Mouse (Mus musculus) regulatory T cell (primary cell): ENCODE results near the gene Hoxd13.

ENCODE experiments used
- in situ Hi-C: fragments of 300-600 bp; cut with MboI, MseI; formaldehyde crosslinking; loops from one replicate; pipeline ENCODE4 v1.15.1; 2025; ENCODE audit warnings: high pct_unique_total_duplicates

Hoxd13 gene

GRCm38 (mm10) chr2:74660421-74661375, 7.4 kb upstream of the Hoxd13 start:
- in situ Hi-C loops: loop anchor here (10.0 to 25.0 kb wide), 3 partner anchors 366 to 1073 kb away; partner anchors contain the start of gene Chrna1

GRCm38 (mm10) chr2:74661685-74662084, 6.4 kb upstream of the Hoxd13 start:
- in situ Hi-C loops: loop anchor here (10.0 to 25.0 kb wide), 3 partner anchors 367 to 1074 kb away; partner anchors contain the start of gene Chrna1

- in situ Hi-C loops: loop anchor here (10.0 to 25.0 kb wide), 3 partner anchors 369 to 1076 kb away; partner anchors contain the start of gene Chrna1
These were observed 4.7 kb upstream of the Hoxd13 start for GRCm38 (mm10) chr2:74663291-74663925.

- in situ Hi-C loops: loop anchor here (10.0 to 25.0 kb wide), 3 partner anchors 372 to 1079 kb away; partner anchors contain the start of gene Chrna1
These were observed 1.7 kb upstream of the Hoxd13 start for GRCm38 (mm10) chr2:74666411-74666810.

- in situ Hi-C loops: loop anchor here (10.0 to 25.0 kb wide), 3 partner anchors 373 to 1080 kb away; partner anchors contain the start of gene Chrna1
These were observed 794 bp upstream of the Hoxd13 start for GRCm38 (mm10) chr2:74667191-74667841.

GRCm38 (mm10) chr2:74668370-74669229, 490 bp downstream of the Hoxd13 start:
- in situ Hi-C loops: loop anchor here (10.0 to 25.0 kb wide), 3 partner anchors 374 to 1081 kb away; partner anchors contain the start of gene Chrna1

- in situ Hi-C loops: loop anchor here (10.0 to 25.0 kb wide), 3 partner anchors 374 to 1082 kb away; partner anchors contain the start of gene Chrna1
These were observed 1.1 kb downstream of the Hoxd13 start for GRCm38 (mm10) chr2:74669230-74669578.

- in situ Hi-C loops: loop anchor here (10.0 to 25.0 kb wide), 3 partner anchors 375 to 1082 kb away; partner anchors contain the start of gene Chrna1
These were observed 1.6 kb downstream of the Hoxd13 start for GRCm38 (mm10) chr2:74669650-74670235.

GRCm38 (mm10) chr2:74670632-74671188, 2.6 kb downstream of the Hoxd13 start:
- in situ Hi-C loops: loop anchor here (25.0 kb wide), 2 partner anchors 708 to 1083 kb away; partner anchors contain the start of gene Chrna1

- in situ Hi-C loops: loop anchor here (25.0 kb wide), 2 partner anchors 710 to 1085 kb away; partner anchors contain the start of gene Chrna1
These were observed 3.7 kb downstream of the Hoxd13 start for GRCm38 (mm10) chr2:74671847-74672246.

- in situ Hi-C loops: loop anchor here (25.0 kb wide), 2 partner anchors 710 to 1085 kb away; partner anchors contain the start of gene Chrna1
These were observed 4.6 kb downstream of the Hoxd13 start for GRCm38 (mm10) chr2:74672481-74673362.

GRCm38 (mm10) chr2:74673835-74674425, 5.8 kb downstream of the Hoxd13 start:
- in situ Hi-C loops: loop anchor here (25.0 kb wide), 2 partner anchors 712 to 1087 kb away; partner anchors contain the start of gene Chrna1

GRCm38 (mm10) chr2:74674881-74675665, 7.0 kb downstream of the Hoxd13 start, which contains the start of gene Hoxd12:
TSS of gene Hoxd12 (plus strand) at chr2:74675013.
- in situ Hi-C loops: loop anchor here (25.0 kb wide), 3 partner anchors 713 to 1088 kb away; partner anchors contain the start of gene Chrna1

- in situ Hi-C loops: loop anchor here (25.0 kb wide), 1 partner anchor 912 kb away; no protein-coding TSS in a partner anchor
These were observed 7.7 kb downstream of the Hoxd13 start for GRCm38 (mm10) chr2:74675666-74676282.

GRCm38 (mm10) chr2:74676376-74677052, 8.4 kb downstream of the Hoxd13 start:
- in situ Hi-C loops: loop anchor here (25.0 kb wide), 1 partner anchor 911 kb away; no protein-coding TSS in a partner anchor

- in situ Hi-C loops: loop anchor here (25.0 kb wide), 1 partner anchor 910 kb away; no protein-coding TSS in a partner anchor
These were observed 9.0 kb downstream of the Hoxd13 start for GRCm38 (mm10) chr2:74677106-74677505.
